Mouse (Mus musculus): ENCODE measurements around the gene Gm42372. TPM values are rescaled to one million over a fixed set of nuclear protein-coding genes. Genes with fewer than 3 reads are reported as not detected.

The Gm42372 gene
- total RNA-seq, 2 experiments from 2014 or later: 62.3 to 67.7 TPM

GRCm38 (mm10) chr7:17026710-17027587, 44.1 kb downstream of the Gm42372 start:
- Histone ChIP-seq H3K27ac (peak overlapping the region; percentile 98), H3K4me3 (peak overlapping the region; percentile 85)
- peak in 1 of 2 experiments; percentile 65 for DNase-seq (ENCODE audit: extremely low spot score in 1 of 2, low spot score in 2 of 2)
- intact Hi-C loops (cut with DNase I): loop anchor here (2.0 kb wide), 2 partner anchors 30 to 40 kb away; no protein-coding TSS in a partner anchor
- peak; percentile 60 for TF ChIP-seq CTCF (IDR thresholded peaks at IDR 0.05)

DNA sequence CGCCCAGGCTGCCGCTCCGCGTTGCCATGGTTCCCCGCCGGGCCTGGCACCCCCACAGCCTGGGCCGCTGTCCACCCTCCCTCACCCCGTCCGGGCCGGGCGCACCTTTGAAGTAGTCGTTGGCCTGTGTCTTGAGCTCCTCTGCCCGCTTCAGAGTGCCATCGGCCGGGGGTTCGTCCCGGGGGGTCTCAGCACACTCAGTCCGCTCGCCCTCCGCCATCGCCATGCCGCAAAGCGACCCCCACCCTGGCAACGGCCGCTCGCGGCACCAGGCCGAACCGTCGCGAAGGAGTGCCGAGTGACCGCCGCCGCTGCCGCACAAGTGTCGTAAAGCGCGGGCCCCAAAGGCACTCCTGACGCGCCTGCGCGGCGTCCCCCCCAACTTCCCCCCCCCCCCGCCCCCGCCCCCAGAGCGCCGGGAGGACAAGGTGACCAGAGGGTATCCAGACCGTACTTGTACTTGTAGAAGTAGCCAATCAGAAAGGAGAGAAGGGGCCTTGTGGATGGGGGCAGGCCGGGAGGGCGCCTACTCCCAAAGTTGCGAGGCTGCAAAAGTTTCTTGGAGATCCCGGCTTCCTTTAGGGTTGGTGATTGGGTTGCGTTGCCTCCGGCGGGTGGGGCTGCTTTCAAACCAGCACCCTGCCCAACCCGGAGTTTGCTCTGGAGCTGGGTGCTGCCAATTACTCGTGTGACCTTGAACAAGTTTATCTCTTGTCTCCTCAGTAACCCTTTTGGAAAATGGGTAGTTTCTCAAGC, 44.9 kb downstream of the Gm42372 start, which contains the start of gene Ppp5c:
Gene Ppp5c, minus strand, starts transcription at position 337 of the 756 bp plus-strand sequence.
- H3K4me3 ChIP-seq: peak within 1 kb of the TSS; percentile 85
- no peak for TF ChIP-seq CTCF (IDR thresholded peaks at IDR 0.05)
- H3K27ac ChIP-seq: peak within 1 kb of the TSS; percentile 98
- intact Hi-C loops (cut with DNase I): loop anchor here (2.0 kb wide), 2 partner anchors 29 to 39 kb away; no protein-coding TSS in a partner anchor
- DNase-seq (ENCODE audit: extremely low spot score in 1 of 2, low spot score in 2 of 2): peak; percentile 88 to 89

GRCm38 (mm10) chr7:17028923-17029322, 46.0 kb downstream of the Gm42372 start:
- H3K27ac ChIP-seq: peak overlapping the region; percentile 98; the same call in 1 of the 2 replicates
- intact Hi-C loops (cut with DNase I): no loop called here
- TF ChIP-seq CTCF (IDR thresholded peaks at IDR 0.05): no peak
- DNase-seq (ENCODE audit: extremely low spot score in 1 of 2, low spot score in 2 of 2): no peak
- H3K4me3 ChIP-seq: no peak overlapping the region

- intact Hi-C loops (cut with DNase I): no loop called here
- DNase-seq (ENCODE audit: extremely low spot score in 1 of 2, low spot score in 2 of 2): no peak
- H3K27ac ChIP-seq: 0 out of 2 replicates have a peak overlapping the region, but pooled peaks have one; percentile 32
- H3K4me3 ChIP-seq: no peak overlapping the region
- TF ChIP-seq CTCF (IDR thresholded peaks at IDR 0.05): no peak
Observed at GRCm38 (mm10) chr7:17030239-17030638, 47.4 kb downstream of the Gm42372 start.

Other genes starting within 250 kb of the Gm42372 start
- gene Ap2s1, start 244.7 kb upstream of the Gm42372 start, total RNA-seq (2021): 100 to 1,000 TPM; 248 to 254 TPM
- 1 to 10 TPM; 3.2 to 6.2 TPM for gene Slc1a5, start 201.7 kb upstream of the Gm42372 start, total RNA-seq (2021)
- gene Strn4, start 167.2 kb upstream of the Gm42372 start, total RNA-seq (2021): 100 to 1,000 TPM; 287 to 321 TPM
- gene Fkrp, start 166.4 kb upstream of the Gm42372 start, total RNA-seq (2021): 10 to 100 TPM; 51.0 to 52.2 TPM
- 10 to 100 TPM in 1 of 2 experiments, 1 to 10 TPM in 1; 6.3 to 12.0 TPM for gene Prkd2, start 140.2 kb upstream of the Gm42372 start, total RNA-seq (2021)
- 100 to 1,000 TPM; 188 to 196 TPM for gene Dact3, start 107.8 kb upstream of the Gm42372 start, total RNA-seq (2021)
- 1 to 10 TPM; 1.8 to 2.7 TPM for gene Gng8, start 91.3 kb upstream of the Gm42372 start, total RNA-seq (2021)
- under 1 TPM; 0.11 to 0.21 TPM for gene Ptgir, start 76.6 kb upstream of the Gm42372 start, total RNA-seq (2021)
- 1,000 to 10,000 TPM; 1,732 to 1,834 TPM for gene Calm3, start 59.0 kb upstream of the Gm42372 start, total RNA-seq (2021)
- 100 to 1,000 TPM; 304 to 311 TPM for gene Pnmal2, start 38.4 kb upstream of the Gm42372 start, total RNA-seq (2021)
- 100 to 1,000 TPM; 106 to 118 TPM for gene Pnmal1, start 23.4 kb upstream of the Gm42372 start, total RNA-seq (2021)
- gene Ccdc8, start 9.6 kb downstream of the Gm42372 start, total RNA-seq (2021): 1 to 10 TPM; 2.2 to 2.4 TPM
- 100 to 1,000 TPM; 163 to 168 TPM for gene Ppp5c, start 44.8 kb downstream of the Gm42372 start, total RNA-seq (2021)
- gene Hif3a, start 79.3 kb downstream of the Gm42372 start, total RNA-seq (2021): 10 to 100 TPM; 12.1 to 12.8 TPM
- gene Psg16, start 91.0 kb downstream of the Gm42372 start, total RNA-seq (2021): 1 to 10 TPM; 3.6 to 5.6 TPM
- under 1 TPM; 0.14 TPM for gene Ceacam3, start 167.2 kb downstream of the Gm42372 start, total RNA-seq (2021)
- not detected for gene Psg29, start 220.4 kb downstream of the Gm42372 start, total RNA-seq (2021)

All from left cerebral cortex, adult 2 months (tissue).